Mouse (Mus musculus): ENCODE data around the gene Hoxd13. TPM values are rescaled to one million over a fixed set of nuclear protein-coding genes. Genes with fewer than 3 reads are reported as not detected.
A peak's percentile ranks its signal among the peaks of the same experiment; 100 is the strongest.

The Hoxd13 gene
- polyA plus RNA-seq, 1 experiment from 2014 or later, result not detected

GRCm38 (mm10) chr2:74658667-74659371 is 9.3 kb upstream of the Hoxd13 start:
- WGBS, result under 1% methylated on average over 47 of the region's 47 CpGs
- no peak for ATAC-seq (ENCODE audit: insufficient number of reproducible peaks, insufficient read depth, low FRiP score, low read depth)
- Histone ChIP-seq H3K27me3 (ENCODE audit: control insufficient read depth, insufficient read depth, low read length) (peaks cover 72% of the 10 kb centered on the region), H3K4me2 (replicated peaks; ENCODE audit: low read depth, low read length) (no peak overlapping the region), H3K4me3 (ENCODE audit: low read depth, low read length) (peak overlapping the region; percentile 5; the same call in 1 of the 2 replicates), H3K9me3 (ENCODE audit: control insufficient read depth, low read depth, low read length) (no peaks in the 10 kb centered on the region), H3K9ac (replicated peaks; ENCODE audit: low read depth, low read length) (no peak overlapping the region), H3K4me1 (ENCODE audit: control insufficient read depth, insufficient read depth, low read length) (peaks cover 3% of the 10 kb centered on the region; the same call in 1 of the 2 replicates), H3K36me3 (ENCODE audit: control insufficient read depth, insufficient read depth, low read length) (no peaks in the 10 kb centered on the region), H3K27ac (ENCODE audit: low read length) (no peak overlapping the region)

DNA sequence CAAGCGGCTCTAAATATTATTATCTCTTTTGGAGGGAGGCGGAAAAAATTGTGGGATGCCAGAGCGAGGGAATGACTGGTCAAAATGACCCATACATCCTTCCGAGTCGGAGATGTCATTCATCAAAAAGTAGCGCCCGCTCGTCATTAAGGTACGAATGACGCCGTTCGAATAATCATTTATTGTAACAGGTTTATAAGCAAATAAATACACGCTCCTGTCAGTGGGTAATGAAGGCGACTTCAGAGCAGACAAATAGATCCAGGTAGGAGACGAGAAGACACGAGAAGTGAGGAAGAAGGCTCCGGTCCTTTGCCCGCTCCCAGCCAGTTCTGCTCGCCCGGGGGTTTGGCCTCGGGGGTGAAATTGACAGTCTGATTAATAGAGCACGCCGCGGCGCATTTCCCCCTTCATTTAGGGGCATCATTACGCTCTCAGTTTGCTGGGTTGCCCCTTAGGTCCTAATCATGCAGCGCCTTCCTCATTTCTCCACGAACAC is 8.6 kb upstream of the Hoxd13 start, which contains the start of gene Evx2:
Gene Evx2 (minus strand): TSS at position 51 of the 499 bp plus-strand sequence.
- Histone ChIP-seq H3K4me1 (ENCODE audit: control insufficient read depth, insufficient read depth, low read length) (peaks cover 3% of the 10 kb centered on the region; the same call in 1 of the 2 replicates), H3K9me3 (ENCODE audit: control insufficient read depth, low read depth, low read length) (no peaks in the 10 kb centered on the region), H3K27me3 (ENCODE audit: control insufficient read depth, insufficient read depth, low read length) (peaks cover 73% of the 10 kb centered on the region), H3K4me2 (replicated peaks; ENCODE audit: low read depth, low read length) (no peak within 1 kb of the TSS), H3K27ac (ENCODE audit: low read length) (no peak within 1 kb of the TSS), H3K9ac (replicated peaks; ENCODE audit: low read depth, low read length) (no peak within 1 kb of the TSS), H3K36me3 (ENCODE audit: control insufficient read depth, insufficient read depth, low read length) (no peaks in the 10 kb centered on the region), H3K4me3 (ENCODE audit: low read depth, low read length) (peak within 1 kb of the TSS; percentile 5; the same call in 1 of the 2 replicates)
- WGBS, result 2% methylated on average over 28 of the region's 28 CpGs
- ATAC-seq (ENCODE audit: insufficient number of reproducible peaks, insufficient read depth, low FRiP score, low read depth), result no peak

GRCm38 (mm10) chr2:74660421-74661375 is 7.4 kb upstream of the Hoxd13 start:
- ATAC-seq (ENCODE audit: insufficient number of reproducible peaks, insufficient read depth, low FRiP score, low read depth), result no peak
- Histone ChIP-seq H3K4me2 (replicated peaks; ENCODE audit: low read depth, low read length) (no peak overlapping the region), H3K27me3 (ENCODE audit: control insufficient read depth, insufficient read depth, low read length) (peaks cover 73% of the 10 kb centered on the region), H3K9me3 (ENCODE audit: control insufficient read depth, low read depth, low read length) (no peaks in the 10 kb centered on the region), H3K9ac (replicated peaks; ENCODE audit: low read depth, low read length) (no peak overlapping the region), H3K4me3 (ENCODE audit: low read depth, low read length) (no peak overlapping the region), H3K4me1 (ENCODE audit: control insufficient read depth, insufficient read depth, low read length) (peaks cover 2% of the 10 kb centered on the region; the same call in 1 of the 2 replicates), H3K36me3 (ENCODE audit: control insufficient read depth, insufficient read depth, low read length) (no peaks in the 10 kb centered on the region), H3K27ac (ENCODE audit: low read length) (no peak overlapping the region)
- 3% methylated on average over 30 of the region's 30 CpGs for WGBS

DNA sequence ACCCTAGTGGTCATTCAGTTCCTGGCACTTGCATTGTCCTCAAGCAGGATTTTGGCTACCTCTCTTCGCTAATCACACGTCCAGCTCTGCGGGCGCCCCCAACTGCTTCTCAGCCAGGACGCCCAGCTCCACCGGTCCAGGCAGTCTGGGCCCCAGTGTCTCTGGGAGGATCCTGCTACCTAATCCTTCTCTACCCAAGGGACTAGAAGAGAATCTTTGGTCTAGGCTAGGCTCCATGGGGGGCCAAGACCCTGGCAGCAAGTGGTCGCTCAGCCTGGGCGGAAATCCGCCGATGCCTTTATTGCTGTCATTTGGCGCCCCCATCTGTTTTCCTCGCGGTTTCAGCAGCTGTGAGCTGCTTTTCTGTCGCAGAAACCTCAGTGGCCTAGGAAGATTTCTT is 6.4 kb upstream of the Hoxd13 start:
- ATAC-seq (ENCODE audit: insufficient number of reproducible peaks, insufficient read depth, low FRiP score, low read depth), result 0 out of 2 replicates have a peak, but pooled peaks have one; percentile 23
- Histone ChIP-seq H3K27me3 (ENCODE audit: control insufficient read depth, insufficient read depth, low read length) (peaks cover 75% of the 10 kb centered on the region), H3K9me3 (ENCODE audit: control insufficient read depth, low read depth, low read length) (no peaks in the 10 kb centered on the region), H3K27ac (ENCODE audit: low read length) (no peak overlapping the region), H3K4me3 (ENCODE audit: low read depth, low read length) (no peak overlapping the region), H3K4me1 (ENCODE audit: control insufficient read depth, insufficient read depth, low read length) (no peaks in the 10 kb centered on the region), H3K9ac (replicated peaks; ENCODE audit: low read depth, low read length) (no peak overlapping the region), H3K4me2 (replicated peaks; ENCODE audit: low read depth, low read length) (no peak overlapping the region; the same call in 1 of the 2 replicates), H3K36me3 (ENCODE audit: control insufficient read depth, insufficient read depth, low read length) (no peaks in the 10 kb centered on the region)
- under 1% methylated on average over 14 of the region's 14 CpGs for WGBS

- no peak for ATAC-seq (ENCODE audit: insufficient number of reproducible peaks, insufficient read depth, low FRiP score, low read depth)
- no peak overlapping the region for H3K9ac ChIP-seq (replicated peaks; ENCODE audit: low read depth, low read length)
- no peaks in the 10 kb centered on the region for H3K9me3 ChIP-seq (ENCODE audit: control insufficient read depth, low read depth, low read length)
- H3K36me3 ChIP-seq (ENCODE audit: control insufficient read depth, insufficient read depth, low read length), result no peaks in the 10 kb centered on the region
- 4% methylated on average over 18 of the region's 18 CpGs for WGBS
- no peak overlapping the region for H3K4me3 ChIP-seq (ENCODE audit: low read depth, low read length)
- H3K4me1 ChIP-seq (ENCODE audit: control insufficient read depth, insufficient read depth, low read length), result peaks cover 3% of the 10 kb centered on the region; the same call in 1 of the 2 replicates
- peaks cover 83% of the 10 kb centered on the region for H3K27me3 ChIP-seq (ENCODE audit: control insufficient read depth, insufficient read depth, low read length)
- no peak overlapping the region for H3K4me2 ChIP-seq (replicated peaks; ENCODE audit: low read depth, low read length)
- no peak overlapping the region for H3K27ac ChIP-seq (ENCODE audit: low read length)
These were observed 4.7 kb upstream of the Hoxd13 start for GRCm38 (mm10) chr2:74663291-74663925.

- H3K27me3 ChIP-seq (ENCODE audit: control insufficient read depth, insufficient read depth, low read length), result peaks cover 87% of the 10 kb centered on the region
These were observed 1.7 kb upstream of the Hoxd13 start for GRCm38 (mm10) chr2:74666411-74666810.

GRCm38 (mm10) chr2:74667191-74667841 is 794 bp upstream of the Hoxd13 start:
- Histone ChIP-seq H3K4me1 (ENCODE audit: control insufficient read depth, insufficient read depth, low read length) (peaks cover 4% of the 10 kb centered on the region; the same call in 1 of the 2 replicates), H3K27ac (ENCODE audit: low read length) (no peak overlapping the region), H3K9me3 (ENCODE audit: control insufficient read depth, low read depth, low read length) (no peaks in the 10 kb centered on the region), H3K36me3 (ENCODE audit: control insufficient read depth, insufficient read depth, low read length) (no peaks in the 10 kb centered on the region), H3K27me3 (ENCODE audit: control insufficient read depth, insufficient read depth, low read length) (peaks cover 81% of the 10 kb centered on the region), H3K4me3 (ENCODE audit: low read depth, low read length) (0 out of 2 replicates have a peak overlapping the region, but pooled peaks have one; percentile 29), H3K9ac (replicated peaks; ENCODE audit: low read depth, low read length) (no peak overlapping the region), H3K4me2 (replicated peaks; ENCODE audit: low read depth, low read length) (0 out of 2 replicates have a peak overlapping the region, but pooled peaks have one; percentile 49)
- 1% methylated on average over 36 of the region's 36 CpGs for WGBS
- no peak for ATAC-seq (ENCODE audit: insufficient number of reproducible peaks, insufficient read depth, low FRiP score, low read depth)

More at GRCm38 (mm10) chr2:74666411-74666810, 1.7 kb upstream of the Hoxd13 start:
- Histone ChIP-seq H3K4me2 (replicated peaks; ENCODE audit: low read depth, low read length) (no peak overlapping the region), H3K9me3 (ENCODE audit: control insufficient read depth, low read depth, low read length) (no peaks in the 10 kb centered on the region), H3K9ac (replicated peaks; ENCODE audit: low read depth, low read length) (no peak overlapping the region), H3K4me3 (ENCODE audit: low read depth, low read length) (no peak overlapping the region), H3K4me1 (ENCODE audit: control insufficient read depth, insufficient read depth, low read length) (peaks cover 4% of the 10 kb centered on the region; the same call in 1 of the 2 replicates), H3K27ac (ENCODE audit: low read length) (no peak overlapping the region), H3K36me3 (ENCODE audit: control insufficient read depth, insufficient read depth, low read length) (no peaks in the 10 kb centered on the region)
- ATAC-seq (ENCODE audit: insufficient number of reproducible peaks, insufficient read depth, low FRiP score, low read depth), result no peak
- 4% methylated on average over 7 of the region's 7 CpGs for WGBS

Data from stomach, embryonic 14.5 days (tissue).